ENCODE assay signal across 19 mouse cellular contexts in the genomic region with DNA sequence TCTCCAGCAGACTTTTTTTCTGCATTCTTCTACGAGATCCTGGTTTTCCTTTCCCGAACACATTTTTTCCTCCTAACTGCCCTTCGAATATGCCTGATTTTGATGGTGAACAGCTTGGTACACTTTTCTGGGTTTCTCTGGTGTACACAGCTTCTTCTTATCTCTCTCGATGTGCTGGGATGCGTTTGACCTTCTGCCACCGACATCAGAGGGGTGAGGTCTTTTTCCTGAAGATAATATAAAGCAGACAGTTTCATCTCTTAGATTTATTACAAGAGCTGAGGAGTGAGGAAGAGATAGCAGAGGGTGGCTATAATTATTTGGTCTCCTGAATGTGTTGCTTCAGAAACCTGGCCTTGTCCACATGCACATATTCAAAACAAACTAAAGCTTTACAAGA.
A peak's percentile ranks its signal among the peaks of the same experiment; 100 is the strongest.
DNase-seq lines count a peak whose midpoint lies in the region; ATAC-seq and TF ChIP-seq lines count a peak whose summit lies in the region.
"Had no signal": no experiment of that assay in that cellular context is flagged by ENCODE, and none has a peak within 500 bp of the region (broad histone marks: within the 10 kb centered on the region; RNA-seq: fewer than 3 reads in every experiment).

No protein-coding gene starts in this region.

- no peak for ATAC-seq in heart, embryonic 14.5 days (ENCODE audit: insufficient number of reproducible peaks, insufficient read depth, low FRiP score, low read depth)
- no peak for ATAC-seq in midbrain, embryonic 16.5 days
- no peak for ATAC-seq in midbrain, postnatal 0 days (ENCODE audit: low FRiP score)
- ATAC-seq: forebrain, postnatal 0 days; intestine, embryonic 16.5 days had no signal

- 38% methylated on average over 6 of the region's 6 CpGs for WGBS in heart, embryonic 10.5 days
- WGBS in heart, embryonic 14.5 days: 35% methylated on average over 6 of the region's 6 CpGs
- 75% methylated on average over 6 of the region's 6 CpGs for WGBS in midbrain, embryonic 16.5 days
- WGBS in midbrain, postnatal 0 days: 82% methylated on average over 6 of the region's 6 CpGs

- no peak for TF ChIP-seq CTCF in midbrain, postnatal 0 days (IDR thresholded peaks at IDR 0.05)

- intact Hi-C loops in heart, postnatal 14 days (cut with DNase I): no loop called here

- H3K27me3 ChIP-seq in heart, embryonic 10.5 days (ENCODE audit: insufficient read depth, poor library complexity, severe bottlenecking): no peaks in the 10 kb centered on the region; the same call in 1 of the 2 replicates
- no peaks in the 10 kb centered on the region for H3K27me3 ChIP-seq in heart, embryonic 14.5 days (ENCODE audit: control insufficient read depth, insufficient read depth, low read length)
- H3K27me3 ChIP-seq in midbrain, embryonic 16.5 days (ENCODE audit: control insufficient read depth, insufficient read depth, low read depth, low read length): no peaks in the 10 kb centered on the region
- no peaks in the 10 kb centered on the region for H3K27me3 ChIP-seq in midbrain, postnatal 0 days (ENCODE audit: insufficient read depth, low read length)
- H3K27me3 ChIP-seq: CH12.LX; embryonic facial prominence, embryonic 12.5 days; forebrain, embryonic 13.5 days; hindbrain, embryonic 15.5 days had no signal

- H3K9me3 ChIP-seq in heart, embryonic 10.5 days: no peaks in the 10 kb centered on the region
- no peaks in the 10 kb centered on the region for H3K9me3 ChIP-seq in heart, embryonic 14.5 days (ENCODE audit: control insufficient read depth, low read length)
- H3K9me3 ChIP-seq in midbrain, embryonic 16.5 days (replicated peaks; ENCODE audit: control insufficient read depth, low read length, poor library complexity, severe bottlenecking): no peaks in the 10 kb centered on the region
- H3K9me3 ChIP-seq in midbrain, postnatal 0 days (ENCODE audit: low read length): no peaks in the 10 kb centered on the region
- H3K9me3 ChIP-seq: embryonic facial prominence, embryonic 12.5 days; forebrain, embryonic 13.5 days; hindbrain, embryonic 15.5 days had no signal

- DNase-seq in heart, embryonic 10.5 days (ENCODE audit: low spot score): no peak
- no peak for DNase-seq in heart, postnatal 14 days
- no peak for DNase-seq in heart, adult 9 months (ENCODE audit: low spot score in 2 of 2)
- DNase-seq in midbrain, postnatal 0 days (ENCODE audit: low spot score): no peak
- DNase-seq in retina, postnatal 1 day: no peak
- DNase-seq: adrenal gland, adult 8-10 months; cerebellum, adult 11 months; cerebellum, adult 8-10 months; cerebellum, postnatal 14 days; forebrain, postnatal 0 days; gastrocnemius, postnatal 14 days; kidney, adult 2 months had no signal

- peaks cover 10% of the 10 kb centered on the region; the same call in 1 of the 2 replicates for H3K4me1 ChIP-seq in heart, embryonic 10.5 days
- peaks cover 7 to 10% of the 10 kb centered on the region in 2 experiments; a peak in 3 of 4 replicates for H3K4me1 ChIP-seq in heart, embryonic 14.5 days (ENCODE audit: control insufficient read depth in 2 of 2, insufficient read depth in 2 of 2, low read length in 2 of 2)
- no peaks in the 10 kb centered on the region for H3K4me1 ChIP-seq in midbrain, embryonic 16.5 days (ENCODE audit: control insufficient read depth, insufficient read depth, low read length)
- H3K4me1 ChIP-seq in midbrain, postnatal 0 days (ENCODE audit: insufficient read depth, low read length): no peaks in the 10 kb centered on the region
- H3K4me1 ChIP-seq: embryonic facial prominence, embryonic 12.5 days; forebrain, embryonic 13.5 days; hindbrain, embryonic 15.5 days had no signal

- no peak overlapping the region for H3K27ac ChIP-seq in heart, embryonic 10.5 days
- H3K27ac ChIP-seq in heart, embryonic 14.5 days (replicated peaks in 1 of 2; ENCODE audit: control insufficient read depth in 1 of 2, insufficient read depth in 1 of 2, low read depth in 2 of 2, low read length in 2 of 2): no peak overlapping the region
- H3K27ac ChIP-seq in midbrain, embryonic 16.5 days (ENCODE audit: low read length): peak overlapping the region; percentile 1; the same call in 1 of the 2 replicates
- no peak overlapping the region for H3K27ac ChIP-seq in midbrain, postnatal 0 days (ENCODE audit: low read depth, low read length)
- H3K27ac ChIP-seq: embryonic facial prominence, embryonic 12.5 days; forebrain, embryonic 13.5 days; hindbrain, embryonic 15.5 days had no signal

- no peak overlapping the region for H3K9ac ChIP-seq in heart, embryonic 14.5 days (ENCODE audit: low read length)
- no peak overlapping the region for H3K9ac ChIP-seq in midbrain, embryonic 16.5 days (ENCODE audit: low read depth, low read length)
- no peak overlapping the region for H3K9ac ChIP-seq in midbrain, postnatal 0 days (replicated peaks; ENCODE audit: low read length, poor library complexity, severe bottlenecking)
- H3K9ac ChIP-seq: embryonic facial prominence, embryonic 12.5 days; forebrain, embryonic 13.5 days; forebrain, postnatal 0 days; hindbrain, embryonic 15.5 days had no signal

- peak overlapping the region; percentile 35; the same call in 1 of the 2 replicates for H3K4me2 ChIP-seq in heart, embryonic 14.5 days (ENCODE audit: low read length)
- peak overlapping the region; percentile 12; the same call in 1 of the 2 replicates for H3K4me2 ChIP-seq in midbrain, embryonic 16.5 days (ENCODE audit: low read length)
- H3K4me2 ChIP-seq in midbrain, postnatal 0 days (ENCODE audit: low read depth, low read length, poor library complexity, severe bottlenecking): no peak overlapping the region
- H3K4me2 ChIP-seq: embryonic facial prominence, embryonic 12.5 days; forebrain, embryonic 13.5 days; hindbrain, embryonic 15.5 days had no signal

- H3K4me3 ChIP-seq in heart, embryonic 10.5 days: 0 out of 2 replicates have a peak overlapping the region, but pooled peaks have one; percentile 1
- no peak overlapping the region for H3K4me3 ChIP-seq in heart, embryonic 14.5 days (ENCODE audit: control insufficient read depth in 1 of 2, insufficient read depth in 1 of 2, low read depth in 1 of 2, low read length in 2 of 2)
- no peak overlapping the region for H3K4me3 ChIP-seq in midbrain, embryonic 16.5 days (ENCODE audit: low read depth, low read length)
- no peak overlapping the region for H3K4me3 ChIP-seq in midbrain, postnatal 0 days (ENCODE audit: low read depth, low read length)
- H3K4me3 ChIP-seq: embryonic facial prominence, embryonic 12.5 days; forebrain, embryonic 13.5 days; hindbrain, embryonic 15.5 days had no signal

- no peaks in the 10 kb centered on the region for H3K36me3 ChIP-seq in heart, embryonic 10.5 days
- H3K36me3 ChIP-seq in heart, embryonic 14.5 days (ENCODE audit: control insufficient read depth, insufficient read depth, low read length): no peaks in the 10 kb centered on the region
- H3K36me3 ChIP-seq in midbrain, embryonic 16.5 days (ENCODE audit: control insufficient read depth, insufficient read depth, low read length): no peaks in the 10 kb centered on the region
- no peaks in the 10 kb centered on the region for H3K36me3 ChIP-seq in midbrain, postnatal 0 days (ENCODE audit: insufficient read depth, low read length)
- H3K36me3 ChIP-seq: embryonic facial prominence, embryonic 12.5 days; hindbrain, embryonic 15.5 days had no signal
